Mouse (Mus musculus): Measurements from ENCODE around the gene Amigo3.
A peak's percentile ranks its signal among the peaks of the same experiment; 100 is the strongest.

DNA sequence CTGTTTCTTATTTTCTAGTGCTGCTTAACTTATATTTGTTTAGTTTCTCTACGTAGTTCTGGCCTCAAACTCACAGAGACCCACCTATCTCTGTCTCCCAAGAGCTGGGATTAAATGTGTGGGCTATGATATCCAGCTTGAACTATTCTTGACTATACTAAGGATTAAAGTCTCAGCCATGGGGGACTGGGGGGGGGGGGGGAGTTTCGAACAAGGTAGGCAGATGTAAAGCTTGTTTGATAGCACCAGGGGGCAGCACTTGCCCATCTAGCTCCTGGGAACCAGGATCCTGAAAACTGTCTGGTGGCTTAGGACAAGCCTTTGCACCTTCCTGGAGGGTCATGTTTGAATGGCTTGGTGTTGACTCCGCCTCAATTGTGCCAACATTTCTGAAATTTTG is 42.6 kb downstream of the Amigo3 start:
- TF ChIP-seq CTCF (IDR thresholded peaks at IDR 0.05; ENCODE audit: control insufficient read depth, insufficient read depth, insufficient replicate concordance, low read depth, low read length) (peak; percentile 59; the same call in 1 of the 2 replicates), POLR2A (IDR thresholded peaks at IDR 0.05; ENCODE audit: control insufficient read depth, low read depth, low read length) (no peak)
